Mouse (Mus musculus) skeletal muscle tissue, adult 2 months (tissue): ENCODE measurements around the gene Epas1.

ENCODE experiments used
- DNase-seq: peaks from one replicate; pipeline ENCODE4 v3.0.0-alpha.2; 2012; ENCODE audit warnings: low read depth, low spot score

The Epas1 gene

GRCm38 (mm10) chr17:86787805-86788204 lies 34.3 kb downstream of the Epas1 start:
- no peak for DNase-seq

GRCm38 (mm10) chr17:86788316-86788715 lies 34.8 kb downstream of the Epas1 start:
- no peak for DNase-seq

- DNase-seq: no peak
These were observed 38.4 kb downstream of the Epas1 start for GRCm38 (mm10) chr17:86791925-86792324.

GRCm38 (mm10) chr17:86795773-86796172 lies 42.3 kb downstream of the Epas1 start:
- DNase-seq: no peak

GRCm38 (mm10) chr17:86797031-86797430 lies 43.5 kb downstream of the Epas1 start:
- no peak for DNase-seq

GRCm38 (mm10) chr17:86798460-86798859 lies 45.0 kb downstream of the Epas1 start:
- DNase-seq: no peak

GRCm38 (mm10) chr17:86798951-86799350 lies 45.5 kb downstream of the Epas1 start:
- no peak for DNase-seq

- DNase-seq: no peak
These were observed 47.0 kb downstream of the Epas1 start for GRCm38 (mm10) chr17:86800535-86800934.

- no peak for DNase-seq
These were observed 47.8 kb downstream of the Epas1 start for GRCm38 (mm10) chr17:86801213-86801815.

GRCm38 (mm10) chr17:86801876-86802275 lies 48.4 kb downstream of the Epas1 start:
- DNase-seq: no peak

GRCm38 (mm10) chr17:86802351-86802985 lies 49.0 kb downstream of the Epas1 start:
- peak; percentile 51 for DNase-seq

- no peak for DNase-seq
These were observed 49.6 kb downstream of the Epas1 start for GRCm38 (mm10) chr17:86803147-86803546.

GRCm38 (mm10) chr17:86803653-86804052 lies 50.2 kb downstream of the Epas1 start:
- DNase-seq: no peak

GRCm38 (mm10) chr17:86812029-86812428 lies 58.5 kb downstream of the Epas1 start:
- DNase-seq: peak; percentile 56

- DNase-seq: no peak
These were observed 60.8 kb downstream of the Epas1 start for GRCm38 (mm10) chr17:86814320-86814719.

GRCm38 (mm10) chr17:86815016-86815865 lies 61.7 kb downstream of the Epas1 start:
- no peak for DNase-seq

- DNase-seq: no peak
These were observed 68.7 kb downstream of the Epas1 start for GRCm38 (mm10) chr17:86822017-86822737.

GRCm38 (mm10) chr17:86824502-86825162 lies 71.1 kb downstream of the Epas1 start:
- no peak for DNase-seq

GRCm38 (mm10) chr17:86825163-86825902 lies 71.8 kb downstream of the Epas1 start:
- DNase-seq: no peak

GRCm38 (mm10) chr17:86826376-86826775 lies 72.9 kb downstream of the Epas1 start:
- no peak for DNase-seq
